Mouse (Mus musculus): ENCODE measurements around the gene Pzp. TPM values are rescaled to one million over a fixed set of nuclear protein-coding genes. Genes with fewer than 3 reads are reported as not detected.

The Pzp gene
- polyA plus RNA-seq, 1 experiment from 2014 or later, result not detected

GRCm38 (mm10) chr6:128440238-128440637, 86.3 kb downstream of the Pzp start:
- Histone ChIP-seq H3K4me3 (no peak overlapping the region), H3K4me1 (peaks cover 25% of the 10 kb centered on the region), H3K9ac (no peak overlapping the region), H3K4me2 (no peak overlapping the region), H3K27me3 (no peaks in the 10 kb centered on the region), H3K36me3 (ENCODE audit: poor library complexity, severe bottlenecking) (peaks cover 14% of the 10 kb centered on the region), H3K9me3 (replicated peaks) (no peaks in the 10 kb centered on the region), H3K27ac (no peak overlapping the region)
- WGBS, result 95% methylated on average over 2 of the region's 2 CpGs
- ATAC-seq, result no peak

GRCm38 (mm10) chr6:128438871-128439341, 87.6 kb downstream of the Pzp start:
- Histone ChIP-seq H3K4me3 (peak overlapping the region; percentile 98), H3K36me3 (ENCODE audit: poor library complexity, severe bottlenecking) (peaks cover 27% of the 10 kb centered on the region), H3K9me3 (replicated peaks) (no peaks in the 10 kb centered on the region), H3K27me3 (no peaks in the 10 kb centered on the region), H3K4me1 (peaks cover 24% of the 10 kb centered on the region), H3K27ac (no peak overlapping the region), H3K4me2 (peak overlapping the region; percentile 74), H3K9ac (0 out of 2 replicates have a peak overlapping the region, but pooled peaks have one; percentile 94)
- WGBS, result 29% methylated on average over 17 of the region's 18 CpGs
- ATAC-seq, result peak; percentile 74; the same call in 1 of the 2 replicates

GRCm38 (mm10) chr6:128438317-128438870, 88.1 kb downstream of the Pzp start, which contains the start of gene Fkbp4:
Fkbp4 (minus strand) TSS chr6:128438677.
- Histone ChIP-seq H3K27me3 (no peaks in the 10 kb centered on the region), H3K4me3 (peak within 1 kb of the TSS; percentile 98), H3K4me1 (peaks cover 24% of the 10 kb centered on the region), H3K4me2 (peak within 1 kb of the TSS; percentile 74), H3K9me3 (replicated peaks) (no peaks in the 10 kb centered on the region), H3K27ac (peak within 1 kb of the TSS; percentile 90), H3K36me3 (ENCODE audit: poor library complexity, severe bottlenecking) (peaks cover 33% of the 10 kb centered on the region), H3K9ac (peak within 1 kb of the TSS; percentile 94)
- ATAC-seq, result peak; percentile 94
- under 1% methylated on average over 67 of the region's 67 CpGs for WGBS

GRCm38 (mm10) chr6:128437731-128438316, 88.7 kb downstream of the Pzp start:
- peak overlapping the region; percentile 94 for H3K9ac ChIP-seq
- no peaks in the 10 kb centered on the region for H3K9me3 ChIP-seq (replicated peaks)
- peak overlapping the region; percentile 98 for H3K4me3 ChIP-seq
- peak overlapping the region; percentile 90 for H3K27ac ChIP-seq
- no peaks in the 10 kb centered on the region for H3K27me3 ChIP-seq
- ATAC-seq, result peak; percentile 77
- 0% methylated on average over 45 of the region's 52 CpGs for WGBS
- H3K4me2 ChIP-seq, result peak overlapping the region; percentile 74
- peaks cover 38% of the 10 kb centered on the region for H3K36me3 ChIP-seq (ENCODE audit: poor library complexity, severe bottlenecking)
- peaks cover 24% of the 10 kb centered on the region for H3K4me1 ChIP-seq

- peak overlapping the region; percentile 94 for H3K9ac ChIP-seq
- peaks cover 27% of the 10 kb centered on the region for H3K4me1 ChIP-seq
- peak overlapping the region; percentile 98 for H3K4me3 ChIP-seq
- peak overlapping the region; percentile 74 for H3K4me2 ChIP-seq
- no peak for ATAC-seq
- peak overlapping the region; percentile 90 for H3K27ac ChIP-seq
- 2% methylated on average over 10 of the region's 10 CpGs for WGBS
- no peaks in the 10 kb centered on the region for H3K9me3 ChIP-seq (replicated peaks)
- no peaks in the 10 kb centered on the region for H3K27me3 ChIP-seq
- peaks cover 44% of the 10 kb centered on the region for H3K36me3 ChIP-seq (ENCODE audit: poor library complexity, severe bottlenecking)
Measured at GRCm38 (mm10) chr6:128437288-128437687, 89.2 kb downstream of the Pzp start.

GRCm38 (mm10) chr6:128436356-128437005, 90.0 kb downstream of the Pzp start:
- Histone ChIP-seq H3K9ac (peak overlapping the region; percentile 94), H3K4me2 (peak overlapping the region; percentile 74), H3K36me3 (ENCODE audit: poor library complexity, severe bottlenecking) (peaks cover 52% of the 10 kb centered on the region), H3K27me3 (no peaks in the 10 kb centered on the region), H3K9me3 (replicated peaks) (no peaks in the 10 kb centered on the region), H3K4me3 (peak overlapping the region; percentile 98), H3K27ac (no peak overlapping the region), H3K4me1 (peaks cover 27% of the 10 kb centered on the region)
- WGBS, result 91% methylated on average over 8 of the region's 8 CpGs
- no peak for ATAC-seq

- peaks cover 27% of the 10 kb centered on the region for H3K4me1 ChIP-seq
- no peaks in the 10 kb centered on the region for H3K9me3 ChIP-seq (replicated peaks)
- H3K4me3 ChIP-seq, result no peak overlapping the region
- H3K9ac ChIP-seq, result no peak overlapping the region
- H3K4me2 ChIP-seq, result no peak overlapping the region
- whole genome bisulfite sequencing, result 85% methylated on average over 5 of the region's 5 CpGs
- peaks cover 61% of the 10 kb centered on the region for H3K36me3 ChIP-seq (ENCODE audit: poor library complexity, severe bottlenecking)
- H3K27ac ChIP-seq, result no peak overlapping the region
- H3K27me3 ChIP-seq, result no peaks in the 10 kb centered on the region
- ATAC-seq, result no peak
Measured at GRCm38 (mm10) chr6:128435474-128435873, 91.0 kb downstream of the Pzp start.

Other genes starting within 250 kb of the Pzp start
- gene Tead4, start 225.9 kb downstream of the Pzp start, polyA plus RNA-seq (2015; fragmentation: Nextera tagmentation; extraction: Ambion mirVana), result 0.36 and 0.81 TPM in 2 replicates
- 15.9 and 17.5 TPM in 2 replicates for gene Tulp3, start 170.9 kb downstream of the Pzp start, polyA plus RNA-seq (2015; fragmentation: Nextera tagmentation; extraction: Ambion mirVana)
- 180 TPM in 2 replicates for gene Rhno1, start 163.8 kb downstream of the Pzp start, polyA plus RNA-seq (2015; fragmentation: Nextera tagmentation; extraction: Ambion mirVana)
- 42.5 and 44.0 TPM in 2 replicates for gene Foxm1, start 163.8 kb downstream of the Pzp start, polyA plus RNA-seq (2015; fragmentation: Nextera tagmentation; extraction: Ambion mirVana)
- 1.0 and 1.2 TPM in 2 replicates for gene Tex52, start 151.3 kb downstream of the Pzp start, polyA plus RNA-seq (2015; fragmentation: Nextera tagmentation; extraction: Ambion mirVana)
- gene Gm44596, start 151.2 kb downstream of the Pzp start, polyA plus RNA-seq (2015; fragmentation: Nextera tagmentation; extraction: Ambion mirVana), result not detected in 2 replicates
- 3.8 and 5.2 TPM in 2 replicates for gene Nrip2, start 127.4 kb downstream of the Pzp start, polyA plus RNA-seq (2015; fragmentation: Nextera tagmentation; extraction: Ambion mirVana)
- gene Itfg2, start 101.8 kb downstream of the Pzp start, polyA plus RNA-seq (2015; fragmentation: Nextera tagmentation; extraction: Ambion mirVana), result 35.2 and 38.1 TPM in 2 replicates
- 454 and 497 TPM in 2 replicates for gene Fkbp4, start 88.0 kb downstream of the Pzp start, polyA plus RNA-seq (2015; fragmentation: Nextera tagmentation; extraction: Ambion mirVana)
- 2.2 and 2.6 TPM in 2 replicates for gene A2ml1, start 54.9 kb upstream of the Pzp start, polyA plus RNA-seq (2015; fragmentation: Nextera tagmentation; extraction: Ambion mirVana)
- not detected in 2 replicates for gene Klrb1a, start 96.8 kb upstream of the Pzp start, polyA plus RNA-seq (2015; fragmentation: Nextera tagmentation; extraction: Ambion mirVana)
- not detected in 2 replicates for gene Clec2h, start 135.7 kb upstream of the Pzp start, polyA plus RNA-seq (2015; fragmentation: Nextera tagmentation; extraction: Ambion mirVana)
- not detected in 2 replicates for gene Klrb1, start 196.3 kb upstream of the Pzp start, polyA plus RNA-seq (2015; fragmentation: Nextera tagmentation; extraction: Ambion mirVana)